Mouse (Mus musculus) G1E (cell line): ENCODE measurements around the gene Rffl. TPM values are rescaled to one million over a fixed set of nuclear protein-coding genes. Genes with fewer than 3 reads are reported as not detected.

Source experiments
- ATAC-seq: 2 replicates; pipeline ENCODE4 v1.8.0; 2016; ENCODE audit warnings: mild to moderate bottlenecking; ENCODE audit not compliant: insufficient number of reproducible peaks, poor library complexity, low FRiP score, severe bottlenecking; ENCODE audit errors: extremely low read depth
- DNase-seq: peaks from one replicate; pipeline ENCODE4 v3.0.0; 2012; ENCODE audit warnings: low spot score
- H3K27me3 ChIP-seq: 2 replicates; pipeline ENCODE4 v1.6.1; 2012; ENCODE audit warnings: mild to moderate bottlenecking, low read length, inconsistent platforms; ENCODE audit not compliant: insufficient read depth
- H3K36me3 ChIP-seq: replicated peaks from 2 replicates; pipeline ENCODE3; 2012; ENCODE audit warnings: mild to moderate bottlenecking, inconsistent platforms
- H3K4me1 ChIP-seq: 2 replicates; pipeline ENCODE4 v1.6.1; 2012; ENCODE audit warnings: low read depth, low read length, inconsistent platforms, mixed read lengths; ENCODE audit not compliant: insufficient read depth
- H3K4me3 ChIP-seq: 2 replicates; pipeline ENCODE4 v1.5.1; 2012; ENCODE audit warnings: low read depth, mild to moderate bottlenecking, inconsistent platforms, low read length, moderate library complexity, mixed read lengths
- H3K9me3 ChIP-seq: replicated peaks from 2 replicates; pipeline ENCODE4 v1.6.1; 2012; ENCODE audit warnings: inconsistent platforms
- CTCF ChIP-seq: IDR thresholded peaks from 2 replicates; pipeline ENCODE4 v1.5.1; 2012; ENCODE audit warnings: low read depth, low read length, inconsistent platforms, mixed read lengths
- GATA1 ChIP-seq: IDR thresholded peaks from 2 replicates; pipeline ENCODE4 v1.6.1; 2012; ENCODE audit warnings: borderline replicate concordance, low read length, inconsistent platforms, mixed read lengths
- GATA2 ChIP-seq: IDR thresholded peaks from 2 replicates; pipeline ENCODE4 v1.6.1; 2012; ENCODE audit warnings: low read depth, low read length, inconsistent platforms, borderline replicate concordance
- POLR2AphosphoS5 ChIP-seq: IDR thresholded peaks from 2 replicates; pipeline ENCODE4 v1.6.1; 2012; ENCODE audit warnings: low read depth, low read length, inconsistent platforms; ENCODE audit not compliant: insufficient replicate concordance
- TAL1 ChIP-seq: conservative IDR thresholded peaks from 2 replicates; pipeline ENCODE4 v1.6.1; 2012; ENCODE audit warnings: low read depth, low read length, inconsistent platforms, mixed read lengths
- polyA plus RNA-seq: library from polyadenylated mRNA; stranded (reverse); fragments of >175 nt; gene quantifications from 2 replicates; pipeline ENCODE4 v1.2.3, GENCODE M21; 2012
- total RNA-seq, 2 experiments: library from RNA; stranded (forward) in 1 of 2; stranded (reverse) in 1 of 2; fragments of 200-1000 nt in 1 of 2; fragments of >200 nt in 1 of 2; fragmentation: Nextera tagmentation in 1 of 2; gene quantifications; 2 replicates each; pipeline ENCODE4 v1.2.3; 2014 to 2017

Rffl gene
- total and polyA plus RNA-seq, 3 experiments, result 27.9 to 71.1 (median 46.6) TPM

DNA sequence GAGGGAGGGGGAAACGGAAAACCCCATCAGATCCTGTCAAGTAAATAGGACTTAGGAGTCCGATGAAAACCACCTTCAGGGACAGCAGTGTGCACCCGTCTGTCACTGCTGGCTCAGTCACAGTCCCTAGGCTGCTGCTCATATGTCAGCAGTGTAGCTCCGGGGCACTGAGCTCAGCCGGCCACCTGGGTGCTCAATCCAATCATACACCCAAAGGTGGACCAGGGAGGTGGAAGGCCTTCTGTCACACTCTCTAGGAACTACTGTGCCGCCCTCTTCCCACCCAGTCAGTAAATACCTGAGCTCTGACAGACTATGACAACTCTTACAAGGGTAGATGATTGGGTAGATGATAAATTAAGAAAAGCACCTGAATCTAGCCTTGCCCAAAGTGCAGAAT lies 10.3 kb downstream of the Rffl start:
- TF ChIP-seq CTCF (no peak), GATA1 (no peak), GATA2 (no peak), POLR2AphosphoS5 (no peak), TAL1 (no peak)
- DNase-seq, result no peak
- Histone ChIP-seq H3K36me3 (peaks cover 71% of the 10 kb centered on the region), H3K4me1 (peaks cover 69% of the 10 kb centered on the region), H3K9me3 (no peaks in the 10 kb centered on the region), H3K27me3 (no peaks in the 10 kb centered on the region), H3K4me3 (no peak overlapping the region)
- no peak for ATAC-seq

DNA sequence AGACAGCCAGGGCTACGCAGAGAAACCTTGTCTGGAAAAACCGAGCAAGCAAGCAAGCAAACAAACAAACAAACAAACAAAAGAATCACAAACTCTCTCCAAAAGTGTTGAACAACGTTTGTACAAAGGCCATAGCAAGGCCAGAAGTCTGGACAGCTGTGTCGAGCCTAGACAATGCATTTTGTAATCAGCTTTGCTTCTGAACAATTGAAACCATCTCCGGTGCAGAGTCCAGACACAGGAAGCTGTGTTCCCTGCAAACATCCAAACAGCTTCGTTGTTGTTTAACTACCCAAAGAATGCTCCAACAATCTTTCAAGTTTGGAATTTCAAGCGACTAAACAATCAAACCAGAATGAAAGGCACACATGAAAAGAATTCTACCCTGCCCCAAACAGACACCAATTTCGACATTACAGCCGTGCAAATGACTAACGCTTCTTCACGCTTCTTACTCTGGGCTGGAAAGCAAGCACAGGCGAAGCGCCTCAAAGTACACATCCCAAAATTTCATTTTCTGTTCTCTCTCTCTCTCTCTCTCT lies 13.6 kb downstream of the Rffl start:
- DNase-seq, result no peak
- Histone ChIP-seq H3K4me1 (peaks cover 68% of the 10 kb centered on the region), H3K27me3 (no peaks in the 10 kb centered on the region), H3K36me3 (peaks cover 91% of the 10 kb centered on the region), H3K9me3 (no peaks in the 10 kb centered on the region), H3K4me3 (no peak overlapping the region)
- TF ChIP-seq GATA1 (no peak), POLR2AphosphoS5 (no peak), GATA2 (no peak), CTCF (no peak)
- no peak for ATAC-seq

GRCm38 (mm10) chr11:82856032-82856431 lies 15.0 kb downstream of the Rffl start:
- Histone ChIP-seq H3K4me3 (no peak overlapping the region), H3K4me1 (peaks cover 67% of the 10 kb centered on the region), H3K36me3 (peaks cover 90% of the 10 kb centered on the region), H3K27me3 (no peaks in the 10 kb centered on the region), H3K9me3 (no peaks in the 10 kb centered on the region)
- TF ChIP-seq CTCF (no peak), TAL1 (no peak), GATA2 (no peak), POLR2AphosphoS5 (no peak), GATA1 (no peak)
- DNase-seq, result no peak
- ATAC-seq, result no peak

GRCm38 (mm10) chr11:82855327-82855973 lies 15.6 kb downstream of the Rffl start:
- no peak for DNase-seq
- Histone ChIP-seq H3K27me3 (no peaks in the 10 kb centered on the region), H3K9me3 (no peaks in the 10 kb centered on the region), H3K4me1 (peaks cover 69% of the 10 kb centered on the region), H3K36me3 (peaks cover 90% of the 10 kb centered on the region), H3K4me3 (peak overlapping the region; percentile 47; the same call in 1 of the 2 replicates)
- TF ChIP-seq GATA1 (no peak), GATA2 (no peak), TAL1 (no peak), CTCF (no peak), POLR2AphosphoS5 (no peak)
- ATAC-seq, result peak; percentile 15

GRCm38 (mm10) chr11:82854111-82854510 lies 16.9 kb downstream of the Rffl start:
- H3K27me3 ChIP-seq, result no peaks in the 10 kb centered on the region
- peaks cover 89% of the 10 kb centered on the region for H3K36me3 ChIP-seq

DNA sequence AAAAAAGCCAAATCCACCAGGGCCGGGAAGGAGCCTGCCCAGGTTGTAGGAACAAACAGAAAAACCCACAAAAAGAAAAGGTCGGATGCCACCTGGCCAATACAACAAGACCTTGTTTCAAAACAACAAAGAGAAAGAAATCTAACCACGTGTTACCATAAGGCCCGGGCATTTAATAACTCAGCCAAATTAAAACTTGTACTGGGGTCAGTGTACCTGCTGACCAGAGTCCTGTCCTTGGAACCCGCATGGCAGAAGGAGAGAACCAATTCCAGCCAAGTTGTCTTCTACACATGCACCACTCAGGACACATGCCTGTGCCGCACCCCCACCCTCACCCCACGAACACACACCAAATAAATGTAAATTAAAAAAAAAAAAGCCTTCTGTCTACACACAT lies 18.1 kb downstream of the Rffl start:
- H3K4me1 ChIP-seq, result peaks cover 79% of the 10 kb centered on the region
- TF ChIP-seq TAL1 (no peak), GATA1 (no peak), CTCF (no peak), POLR2AphosphoS5 (no peak), GATA2 (no peak)
- H3K9me3 ChIP-seq, result no peaks in the 10 kb centered on the region
- peaks cover 84% of the 10 kb centered on the region for H3K36me3 ChIP-seq
- no peak for DNase-seq
- no peaks in the 10 kb centered on the region for H3K27me3 ChIP-seq
- ATAC-seq, result no peak
- no peak overlapping the region for H3K4me3 ChIP-seq

More at GRCm38 (mm10) chr11:82854111-82854510, 16.9 kb downstream of the Rffl start:
- DNase-seq (no peak), ATAC-seq (no peak)
- no peaks in the 10 kb centered on the region for H3K9me3 ChIP-seq
- TF ChIP-seq POLR2AphosphoS5 (no peak), TAL1 (no peak), CTCF (no peak), GATA2 (no peak), GATA1 (no peak)
- peaks cover 81% of the 10 kb centered on the region for H3K4me1 ChIP-seq
- H3K4me3 ChIP-seq, result no peak overlapping the region
